Mouse (Mus musculus): ENCODE data around the gene Gm10491. TPM values are rescaled to one million over a fixed set of nuclear protein-coding genes. Genes with fewer than 3 reads are reported as not detected.
A peak's percentile ranks its signal among the peaks of the same experiment; 100 is the strongest.
"Not testable (repeated sequence)": the region's sequence is repeated elsewhere in the genome, so short reads cannot be mapped to it uniquely, and the experiment has no call there.

The Gm10491 gene
- polyA plus RNA-seq (2017; shearing (Covaris generic)) = not detected

- no peak for ATAC-seq
Observed at GRCm38 (mm10) chrX:7907735-7908134, at the start of gene Gm10491. Gm10491 (minus strand) TSS chrX:7907835.

- ATAC-seq = no peak
Observed at GRCm38 (mm10) chrX:7950091-7950490, 42.5 kb upstream of the Gm10491 start.

GRCm38 (mm10) chrX:7947900-7948492 lies 40.4 kb upstream of the Gm10491 start:
- peak; percentile 94 for ATAC-seq

- ATAC-seq = peak; percentile 20
Observed at GRCm38 (mm10) chrX:7947108-7947899, 39.7 kb upstream of the Gm10491 start, which contains the start of gene Hdac6. Hdac6 (minus strand) TSS chrX:7947889.

GRCm38 (mm10) chrX:7945618-7946017 lies 38.0 kb upstream of the Gm10491 start:
- ATAC-seq = no peak

GRCm38 (mm10) chrX:7937667-7938066 lies 30.0 kb upstream of the Gm10491 start:
- no peak for ATAC-seq

GRCm38 (mm10) chrX:7936874-7937273 lies 29.2 kb upstream of the Gm10491 start:
- no peak for ATAC-seq

GRCm38 (mm10) chrX:7928270-7928790 lies 20.7 kb upstream of the Gm10491 start, which contains the start of gene Eras:
Eras (minus strand) TSS chrX:7928607.
- no peak for ATAC-seq

GRCm38 (mm10) chrX:7927116-7927515 lies 19.5 kb upstream of the Gm10491 start:
- ATAC-seq = no peak

GRCm38 (mm10) chrX:7926266-7926665 lies 18.6 kb upstream of the Gm10491 start:
- ATAC-seq = no peak

- ATAC-seq = no peak
Observed at GRCm38 (mm10) chrX:7922032-7922431, 14.4 kb upstream of the Gm10491 start.

GRCm38 (mm10) chrX:7919601-7920383 lies 12.2 kb upstream of the Gm10491 start, which contains the start of gene Pcsk1n:
Pcsk1n (plus strand) TSS chrX:7919822.
- ATAC-seq = no peak

GRCm38 (mm10) chrX:7917960-7918359 lies 10.3 kb upstream of the Gm10491 start:
- not testable (repeated sequence) for ATAC-seq

GRCm38 (mm10) chrX:7915669-7916068 lies 8.0 kb upstream of the Gm10491 start:
- not testable (repeated sequence) for ATAC-seq

- ATAC-seq = no peak
Observed at GRCm38 (mm10) chrX:7910473-7910872, 2.8 kb upstream of the Gm10491 start.

GRCm38 (mm10) chrX:7909242-7909641 lies 1.6 kb upstream of the Gm10491 start, which contains the start of gene Gm10490:
Gm10490 (plus strand) TSS chrX:7909542.
- not testable (repeated sequence) for ATAC-seq

GRCm38 (mm10) chrX:7904441-7904840 lies 3.2 kb downstream of the Gm10491 start:
- ATAC-seq = no peak

- peak; percentile 96 for ATAC-seq
Observed at GRCm38 (mm10) chrX:7898880-7899874, 8.5 kb downstream of the Gm10491 start, which contains the start of the genes Pqbp1 and Timm17b. Pqbp1 (minus strand) TSS chrX:7899269. Timm17b (plus strand) TSS chrX:7899357.

GRCm38 (mm10) chrX:7898211-7898610 lies 9.4 kb downstream of the Gm10491 start:
- ATAC-seq = no peak

GRCm38 (mm10) chrX:7883841-7884567 lies 23.6 kb downstream of the Gm10491 start, which contains the start of gene Slc35a2:
Slc35a2 (plus strand) TSS chrX:7884028.
- ATAC-seq = peak; percentile 71
